Mouse (Mus musculus) E14TG2a.4 (cell line): ENCODE results near the gene Nme2.

Experiments
- CTCF ChIP-seq: conservative IDR thresholded peaks from 2 replicates; pipeline ENCODE4 v1.5.1; 2014; ENCODE audit warnings: low read length
- NANOG ChIP-seq: IDR thresholded peaks from 2 replicates; pipeline ENCODE4 v1.6.1; 2014; ENCODE audit warnings: borderline replicate concordance, low read length, mixed read lengths
- POU5F1 ChIP-seq: IDR thresholded peaks from 2 replicates; pipeline ENCODE4 v1.6.1; 2014; ENCODE audit warnings: low read length, borderline replicate concordance

DNA sequence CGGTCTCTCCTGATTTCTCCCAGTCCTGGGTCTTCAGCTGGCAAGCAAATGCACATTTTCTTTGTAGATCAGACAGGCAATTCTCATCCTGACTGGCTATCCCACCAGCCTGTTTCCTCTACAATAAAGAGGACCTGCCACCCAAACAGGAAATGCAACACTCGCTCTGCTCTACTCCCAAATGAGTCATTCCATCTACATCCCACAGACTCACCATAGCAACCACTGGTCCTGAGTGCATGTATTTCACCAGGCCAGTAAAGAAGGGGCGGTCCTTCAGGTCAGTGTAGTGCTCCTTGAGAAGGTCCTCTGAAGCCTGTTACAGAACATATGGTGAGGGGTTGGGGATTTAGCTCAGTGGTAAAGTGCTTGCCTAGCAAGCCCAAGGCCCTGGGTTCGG, 7.0 kb upstream of the Nme2 start:
- TF ChIP-seq CTCF (no peak), POU5F1 (no peak), NANOG (no peak)
